Mouse (Mus musculus): ENCODE results near the gene Actr1b. TPM values are rescaled to one million over a fixed set of nuclear protein-coding genes. Genes with fewer than 3 reads are reported as not detected.

The Actr1b gene
- polyA plus RNA-seq, 1 experiment from 2014 or later = 91.3 TPM

DNA sequence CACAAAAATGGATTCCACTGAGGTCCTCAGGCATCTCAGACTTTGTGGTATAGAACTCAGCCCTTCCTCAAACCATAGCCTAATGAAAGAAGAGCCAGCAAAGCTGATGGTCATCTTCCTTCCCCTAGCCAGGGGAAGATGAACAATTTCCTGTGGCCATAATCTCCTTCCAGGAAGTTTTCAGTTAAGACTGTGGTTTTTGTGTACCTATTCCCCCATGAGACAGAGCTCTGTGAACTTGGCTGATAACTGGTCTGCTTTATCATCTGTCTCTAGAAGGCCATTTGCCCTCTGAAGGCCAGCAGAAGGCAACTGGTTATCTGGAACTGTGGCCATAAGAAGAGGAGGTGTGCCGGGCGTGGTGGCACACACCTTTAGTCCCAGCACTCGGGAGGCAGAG is 58.0 kb downstream of the Actr1b start:
- Histone ChIP-seq H3K9ac (replicated peaks; ENCODE audit: low read depth, low read length) (no peak overlapping the region), H3K4me1 (ENCODE audit: control insufficient read depth, insufficient read depth, low read length) (no peaks in the 10 kb centered on the region), H3K9me3 (ENCODE audit: control insufficient read depth, low read depth, low read length) (no peaks in the 10 kb centered on the region), H3K4me3 (ENCODE audit: low read depth, low read length) (no peak overlapping the region), H3K27ac (ENCODE audit: low read length) (no peak overlapping the region), H3K27me3 (ENCODE audit: control insufficient read depth, insufficient read depth, low read length) (no peaks in the 10 kb centered on the region), H3K36me3 (ENCODE audit: control insufficient read depth, insufficient read depth, low read length) (no peaks in the 10 kb centered on the region), H3K4me2 (replicated peaks; ENCODE audit: low read depth, low read length) (no peak overlapping the region)
- 88% methylated on average over 3 of the region's 3 CpGs for WGBS
- no peak for ATAC-seq (ENCODE audit: insufficient number of reproducible peaks, insufficient read depth, low FRiP score, low read depth)

DNA sequence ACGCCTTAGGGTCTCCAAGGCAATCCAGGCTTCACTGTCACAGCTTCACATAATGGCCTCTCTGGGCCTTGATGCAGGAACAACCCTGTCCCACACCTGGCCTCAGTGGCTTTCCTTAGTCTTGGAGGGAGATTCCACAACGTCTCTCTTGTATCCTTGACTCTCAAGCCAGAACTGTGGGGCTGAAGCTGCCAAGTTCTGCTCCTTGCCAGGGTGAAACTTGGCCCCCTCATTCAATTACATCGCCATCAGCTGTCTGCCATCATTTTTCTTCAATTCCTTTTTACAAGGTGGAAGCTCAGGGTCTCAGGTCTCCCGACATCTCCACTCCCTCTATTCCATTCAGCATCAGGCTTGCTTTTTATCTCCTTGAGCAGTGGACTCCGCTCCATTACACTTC is 59.2 kb downstream of the Actr1b start:
- Histone ChIP-seq H3K9me3 (ENCODE audit: control insufficient read depth, low read depth, low read length) (no peaks in the 10 kb centered on the region), H3K4me3 (ENCODE audit: low read depth, low read length) (no peak overlapping the region), H3K4me2 (replicated peaks; ENCODE audit: low read depth, low read length) (no peak overlapping the region), H3K4me1 (ENCODE audit: control insufficient read depth, insufficient read depth, low read length) (no peaks in the 10 kb centered on the region), H3K36me3 (ENCODE audit: control insufficient read depth, insufficient read depth, low read length) (no peaks in the 10 kb centered on the region), H3K27ac (ENCODE audit: low read length) (no peak overlapping the region), H3K27me3 (ENCODE audit: control insufficient read depth, insufficient read depth, low read length) (no peaks in the 10 kb centered on the region), H3K9ac (replicated peaks; ENCODE audit: low read depth, low read length) (no peak overlapping the region)
- ATAC-seq (ENCODE audit: insufficient number of reproducible peaks, insufficient read depth, low FRiP score, low read depth) = no peak
- WGBS = 86% methylated on average over 5 of the region's 5 CpGs

Small RNA genes lying within 50 kb of the gene (microRNA-seq; reads per million reads assigned to microRNA genes)
- gene Gm24133 = not detected

Other genes with a start within 250 kb of the Actr1b start
- 14.1 and 14.4 TPM in 2 replicates for gene Cnnm4, start 242.8 kb downstream of the Actr1b start, polyA plus RNA-seq (2014; fragmentation: Nextera tagmentation; extraction: Ambion mirVana)
- 6.2 and 8.4 TPM in 2 replicates for gene Cnnm3, start 202.6 kb downstream of the Actr1b start, polyA plus RNA-seq (2014; fragmentation: Nextera tagmentation; extraction: Ambion mirVana)
- 16.8 and 19.4 TPM in 2 replicates for gene Ankrd23, start 177.5 kb downstream of the Actr1b start, polyA plus RNA-seq (2014; fragmentation: Nextera tagmentation; extraction: Ambion mirVana)
- gene Gm42417, start 175.0 kb downstream of the Actr1b start, polyA plus RNA-seq (2014; fragmentation: Nextera tagmentation; extraction: Ambion mirVana) = 0.39 TPM in 1 of 2 replicates, not detected in the other
- 26.2 and 30.4 TPM in 2 replicates for gene Ankrd39, start 167.0 kb downstream of the Actr1b start, polyA plus RNA-seq (2014; fragmentation: Nextera tagmentation; extraction: Ambion mirVana)
- 4.2 and 4.3 TPM in 2 replicates for gene Sema4c, start 156.1 kb downstream of the Actr1b start, polyA plus RNA-seq (2014; fragmentation: Nextera tagmentation; extraction: Ambion mirVana)
- 0.74 and 1.1 TPM in 2 replicates for gene Fam178b, start 31.2 kb downstream of the Actr1b start, polyA plus RNA-seq (2014; fragmentation: Nextera tagmentation; extraction: Ambion mirVana)
- 613 and 651 TPM in 2 replicates for gene Cox5b, start 23.0 kb downstream of the Actr1b start, polyA plus RNA-seq (2014; fragmentation: Nextera tagmentation; extraction: Ambion mirVana)
- gene 4933424G06Rik, start 4.3 kb downstream of the Actr1b start, polyA plus RNA-seq (2014; fragmentation: Nextera tagmentation; extraction: Ambion mirVana) = not detected in 2 replicates
- gene Zap70, start 47.4 kb upstream of the Actr1b start, polyA plus RNA-seq (2014; fragmentation: Nextera tagmentation; extraction: Ambion mirVana) = 0.29 and 0.78 TPM in 2 replicates
- 28.2 and 31.3 TPM in 2 replicates for gene Tmem131, start 229.2 kb upstream of the Actr1b start, polyA plus RNA-seq (2014; fragmentation: Nextera tagmentation; extraction: Ambion mirVana)